Comparison of ENCODE assay signal across 8 mouse cellular contexts in the genomic region with DNA sequence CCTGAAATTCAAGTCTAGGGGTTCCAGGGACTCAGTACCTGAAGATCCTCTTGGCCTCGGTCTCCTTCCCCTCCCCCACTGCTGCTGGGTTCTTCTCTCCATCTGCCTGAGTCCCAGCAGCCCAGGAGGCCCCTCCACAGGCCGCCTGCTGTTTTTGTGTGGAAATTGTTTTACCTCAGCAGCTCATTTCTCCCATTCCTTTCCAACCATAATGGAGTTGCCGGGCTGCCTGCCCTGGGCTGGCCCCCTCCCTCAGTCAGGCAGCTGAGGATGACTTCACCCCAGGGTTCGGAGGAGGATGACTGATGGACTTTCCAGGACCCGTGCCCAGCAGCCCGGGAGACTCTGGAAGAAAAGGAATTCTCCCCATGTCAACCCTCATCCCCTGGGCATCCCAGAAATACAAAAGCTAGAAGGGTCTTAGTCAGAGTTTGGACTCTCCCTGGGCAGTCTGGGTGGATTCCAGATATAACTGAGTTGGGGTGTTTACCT. TPM values are rescaled to one million over a fixed set of nuclear protein-coding genes. Genes with fewer than 3 reads are reported as not detected.
A peak's percentile ranks its signal among the peaks of the same experiment; 100 is the strongest.
DNase-seq lines count a peak whose midpoint lies in the region; ATAC-seq lines count a peak whose summit lies in the region.

No protein-coding gene starts in this region.

- H3K27me3 ChIP-seq in embryonic facial prominence, embryonic 15.5 days = no peaks in the 10 kb centered on the region
- H3K27me3 ChIP-seq in hindbrain, embryonic 12.5 days = peaks cover 8% of the 10 kb centered on the region; the same call in 1 of the 2 replicates
- peaks cover 3% of the 10 kb centered on the region; the same call in 1 of the 2 replicates for H3K27me3 ChIP-seq in midbrain, embryonic 13.5 days

- peak; percentile 55 for DNase-seq in left cerebral cortex, postnatal 4 days
- DNase-seq in left cerebral cortex, adult 11 months (ENCODE audit: low spot score) = no peak
- no peak for DNase-seq in frontal cortex, postnatal 10 days (ENCODE audit: low spot score in 2 of 2)
- no peak for DNase-seq in B cell, adult 2 months

- H3K4me2 ChIP-seq in embryonic facial prominence, embryonic 15.5 days (replicated peaks) = peak overlapping the region; percentile 8
- peak overlapping the region; percentile 9 for H3K4me2 ChIP-seq in hindbrain, embryonic 12.5 days (replicated peaks)
- H3K4me2 ChIP-seq in midbrain, embryonic 13.5 days (replicated peaks) = no peak overlapping the region

- 7% methylated on average over 6 of the region's 6 CpGs for WGBS in embryonic facial prominence, embryonic 15.5 days
- 5% methylated on average over 6 of the region's 6 CpGs for WGBS in hindbrain, embryonic 12.5 days
- 11% methylated on average over 6 of the region's 6 CpGs for WGBS in midbrain, embryonic 13.5 days

- intact Hi-C loops in left cerebral cortex, postnatal 4 days (cut with DNase I) = no loop called here

- H3K4me3 ChIP-seq in embryonic facial prominence, embryonic 15.5 days (replicated peaks) = no peak overlapping the region
- H3K4me3 ChIP-seq in hindbrain, embryonic 12.5 days = no peak overlapping the region
- H3K4me3 ChIP-seq in midbrain, embryonic 13.5 days (replicated peaks) = no peak overlapping the region

- H3K36me3 ChIP-seq in embryonic facial prominence, embryonic 15.5 days = peaks cover 35% of the 10 kb centered on the region
- peaks cover 31% of the 10 kb centered on the region for H3K36me3 ChIP-seq in hindbrain, embryonic 12.5 days
- H3K36me3 ChIP-seq in midbrain, embryonic 13.5 days = peaks cover 43% of the 10 kb centered on the region

- ATAC-seq in embryonic facial prominence, embryonic 15.5 days (ENCODE audit: insufficient number of reproducible peaks, low FRiP score, low TSS enrichment, low read depth) = peak; percentile 64
- ATAC-seq in hindbrain, embryonic 12.5 days (ENCODE audit: low FRiP score) = peak; percentile 62
- 0 out of 2 replicates have a peak, but pooled peaks have one; percentile 25 for ATAC-seq in midbrain, embryonic 13.5 days
- ATAC-seq in erythroid progenitor cell, adult 5-6 weeks (replicated peaks; ENCODE audit: low FRiP score, poor library complexity, severe bottlenecking) = no peak

- peak overlapping the region; percentile 91 for H3K27ac ChIP-seq in embryonic facial prominence, embryonic 15.5 days (replicated peaks)
- H3K27ac ChIP-seq in hindbrain, embryonic 12.5 days = peak overlapping the region; percentile 81
- peak overlapping the region; percentile 77 for H3K27ac ChIP-seq in midbrain, embryonic 13.5 days

- peaks cover 34% of the 10 kb centered on the region for H3K4me1 ChIP-seq in embryonic facial prominence, embryonic 15.5 days
- H3K4me1 ChIP-seq in hindbrain, embryonic 12.5 days = peaks cover 42% of the 10 kb centered on the region
- peaks cover 20% of the 10 kb centered on the region for H3K4me1 ChIP-seq in midbrain, embryonic 13.5 days (replicated peaks)

- no peaks in the 10 kb centered on the region for H3K9me3 ChIP-seq in embryonic facial prominence, embryonic 15.5 days (replicated peaks)
- no peaks in the 10 kb centered on the region for H3K9me3 ChIP-seq in hindbrain, embryonic 12.5 days (replicated peaks)
- H3K9me3 ChIP-seq in midbrain, embryonic 13.5 days = no peaks in the 10 kb centered on the region

- H3K9ac ChIP-seq in embryonic facial prominence, embryonic 15.5 days = no peak overlapping the region
- H3K9ac ChIP-seq in hindbrain, embryonic 12.5 days = no peak overlapping the region
- H3K9ac ChIP-seq in midbrain, embryonic 13.5 days (replicated peaks) = no peak overlapping the region; the same call in 1 of the 2 replicates

RNA-seq across cellular contexts. Expression of a gene that starts 23.7 kb away (rescaled TPM):
- 10 to 100 TPM; 55.2 to 65.1 TPM for total RNA-seq in left cerebral cortex, postnatal 4 days (2021)
- polyA plus RNA-seq in embryonic facial prominence, embryonic 15.5 days (2015; fragmentation: Nextera tagmentation; extraction: Ambion mirVana) = 58.4 and 61.6 TPM in 2 replicates
- polyA plus RNA-seq in hindbrain, embryonic 12.5 days (2016; fragmentation: Nextera tagmentation; extraction: Ambion mirVana) = 57.4 and 66.8 TPM in 2 replicates
- 68.6 and 69.8 TPM in 2 replicates for polyA plus RNA-seq in midbrain, embryonic 13.5 days (2015; fragmentation: Nextera tagmentation; extraction: Ambion mirVana)
- total RNA-seq in erythroid progenitor cell, adult 5-6 weeks (2015; ENCODE audit: low replicate concordance) = 18.7 and 24.3 TPM in 2 replicates
- 15.8 and 23.1 TPM in 2 replicates for total RNA-seq in erythroid progenitor cell, adult 5-6 weeks (2017; ENCODE audit: low replicate concordance)
